Mouse (Mus musculus) liver, postnatal 0 days (tissue): ENCODE data around the gene Lama5.

Source experiments
- CTCF ChIP-seq: sonication (generic); IDR thresholded peaks from 2 replicates; pipeline ENCODE4 v1.5.1; 2016; ENCODE audit warnings: antibody characterized with exemption, low read depth
- EP300 ChIP-seq: IDR thresholded peaks from 2 replicates; pipeline ENCODE4 v1.6.1; 2016; ENCODE audit warnings: antibody characterized with exemption, low read depth, mild to moderate bottlenecking

- no peak for TF ChIP-seq CTCF
- no peak for TF ChIP-seq EP300
These were observed 7.6 kb upstream of the Lama5 start for GRCm38 (mm10) chr2:180233101-180233904.
